Mouse (Mus musculus): Measurements from ENCODE around the gene Fam181a.

Gene Fam181a

DNA sequence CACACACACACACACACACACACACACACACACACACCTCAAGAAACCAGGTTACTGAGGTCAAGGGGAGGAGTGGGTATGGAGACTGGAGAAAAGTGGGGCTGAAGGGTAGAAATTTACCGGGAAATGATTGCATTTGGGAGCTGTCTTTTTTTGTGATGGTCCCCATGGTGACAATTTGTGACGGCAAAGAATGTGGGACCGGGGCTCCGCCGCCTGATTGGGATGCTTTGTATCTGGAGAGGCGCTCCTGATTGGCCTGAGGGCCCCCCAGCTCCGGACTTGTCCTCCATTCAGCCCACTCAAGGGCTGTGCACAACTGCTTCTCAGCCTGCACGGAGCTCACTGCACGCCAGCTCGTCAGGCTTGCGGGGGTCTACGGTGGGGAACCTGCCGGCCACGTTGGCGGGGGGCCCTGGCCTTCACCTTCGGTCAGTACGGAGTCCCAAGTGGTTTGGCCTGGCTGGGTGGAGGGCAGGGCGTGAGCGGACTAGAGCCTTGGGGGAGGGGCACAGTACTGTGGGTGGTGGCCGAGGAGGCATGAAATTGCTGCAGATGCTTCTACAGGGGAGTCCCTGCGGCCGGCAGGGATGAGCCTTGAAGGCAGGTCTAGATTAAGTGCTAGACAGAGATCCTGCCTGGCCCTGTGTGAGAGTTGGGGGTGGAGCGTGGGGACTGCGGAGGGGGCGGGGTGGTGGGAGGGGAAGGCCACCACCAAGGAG lies 4.0 kb downstream of the Fam181a start:
- in situ Hi-C loops (cut with MboI; ENCODE audit: low sequenced_read_pairs): no loop called here

DNA sequence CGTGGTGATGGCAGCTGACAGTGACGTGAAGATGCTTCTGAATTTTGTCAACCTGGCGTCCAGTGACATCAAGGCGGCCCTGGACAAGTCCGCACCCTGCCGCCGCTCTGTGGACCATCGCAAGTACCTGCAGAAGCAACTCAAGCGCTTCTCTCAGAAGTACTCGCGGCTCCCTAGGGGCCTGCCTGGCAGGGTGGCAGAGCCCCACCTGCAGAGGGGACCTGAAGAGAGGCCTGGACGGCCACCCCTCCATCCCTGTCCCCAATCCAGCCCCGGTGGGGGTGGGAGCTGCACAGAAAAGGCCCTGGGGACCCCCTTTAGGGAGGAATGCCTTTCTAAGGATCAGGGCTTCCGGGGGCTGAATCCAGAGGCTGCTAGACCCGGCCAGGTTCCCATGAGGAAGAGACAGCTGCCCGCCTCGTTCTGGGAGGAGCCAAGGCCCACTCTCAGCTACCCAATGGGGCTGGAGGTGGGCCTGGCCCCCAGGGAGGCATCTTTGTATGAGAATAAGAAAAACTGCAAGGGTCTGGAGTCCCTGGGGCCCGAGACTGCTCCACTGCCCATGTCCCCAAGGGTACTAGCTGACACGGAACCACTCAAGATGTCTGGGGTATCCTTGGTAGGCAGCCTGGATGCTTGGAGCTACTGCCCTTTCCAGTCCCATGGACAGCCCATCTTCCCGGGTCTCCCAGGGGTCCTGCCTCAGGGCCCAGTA lies 5.2 kb downstream of the Fam181a start:
- in situ Hi-C loops (cut with MboI; ENCODE audit: low sequenced_read_pairs): no loop called here

DNA sequence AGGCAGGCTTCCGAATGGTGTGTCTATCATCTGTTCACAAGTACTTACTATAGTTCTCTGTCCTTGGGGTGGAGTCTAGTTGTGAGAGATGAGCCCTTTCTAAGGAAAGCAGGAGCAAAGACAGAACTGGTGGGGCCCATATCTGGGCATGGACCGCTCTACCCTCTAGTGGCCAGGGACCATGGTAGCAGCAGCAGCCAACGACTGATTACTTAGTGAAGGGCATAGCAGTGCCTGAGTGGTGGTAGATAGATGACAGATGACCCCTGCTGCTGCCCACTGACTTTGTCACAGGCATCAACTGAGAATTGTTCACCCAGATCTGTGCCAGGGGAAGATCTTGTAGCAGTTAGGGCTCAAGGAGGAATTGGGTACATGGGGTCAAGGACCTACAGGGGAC lies 12.0 kb downstream of the Fam181a start:
- in situ Hi-C loops (cut with MboI; ENCODE audit: low sequenced_read_pairs): no loop called here

DNA sequence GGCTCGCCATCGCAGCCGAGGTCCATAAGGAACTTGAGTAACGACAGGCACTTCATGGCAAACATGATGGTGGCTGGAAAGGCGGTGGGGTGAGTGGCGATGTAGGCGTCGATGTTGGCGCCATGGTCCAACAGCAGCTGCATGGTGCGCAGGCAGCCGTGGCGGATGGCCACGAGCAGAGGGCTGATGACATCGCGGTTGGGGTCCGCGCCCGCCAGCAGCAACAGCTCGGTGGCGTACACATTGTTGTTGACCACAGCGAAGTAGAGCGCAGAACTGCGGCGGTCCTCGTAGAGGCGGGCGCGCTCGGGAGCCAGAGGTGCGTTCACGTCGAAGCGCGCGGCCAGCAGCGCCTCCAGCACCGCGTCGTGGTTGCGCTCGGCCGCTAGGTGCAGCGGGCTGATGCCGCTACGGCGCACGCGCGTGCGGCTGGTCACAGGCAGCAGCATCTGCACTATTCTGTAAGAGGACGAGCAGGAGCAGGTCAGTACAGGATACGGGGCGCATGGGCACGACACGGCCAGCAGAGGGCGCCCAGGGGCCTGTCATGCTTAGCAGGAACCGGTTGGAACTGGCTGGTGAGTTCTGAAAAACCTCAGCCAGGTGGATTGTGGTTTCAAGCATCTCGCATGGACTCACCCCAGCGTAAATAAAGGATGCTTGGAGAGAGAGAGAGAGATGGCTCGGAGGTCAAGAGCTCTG lies 14.5 kb downstream of the Fam181a start:
- in situ Hi-C loops (cut with MboI; ENCODE audit: low sequenced_read_pairs): no loop called here

DNA sequence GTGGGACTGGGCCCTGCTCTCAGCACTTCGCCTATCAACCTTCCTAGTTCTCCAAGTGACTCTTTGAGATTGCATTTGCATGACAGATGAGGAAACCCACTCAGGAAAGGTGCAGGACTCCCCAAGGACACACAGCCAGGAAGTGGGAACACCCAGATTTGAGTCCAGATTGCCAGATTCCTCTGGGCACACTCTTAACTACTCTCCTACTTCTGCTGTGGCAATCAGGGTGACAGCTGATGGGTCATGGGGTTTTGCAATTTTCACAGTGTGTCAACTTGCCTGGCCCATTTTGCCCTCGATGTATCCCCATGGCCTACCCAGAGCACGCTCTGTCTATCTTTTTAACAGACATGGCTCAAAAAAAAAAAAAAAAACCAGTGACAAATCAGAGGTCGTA lies 15.8 kb downstream of the Fam181a start:
- in situ Hi-C loops (cut with MboI; ENCODE audit: low sequenced_read_pairs): no loop called here

DNA sequence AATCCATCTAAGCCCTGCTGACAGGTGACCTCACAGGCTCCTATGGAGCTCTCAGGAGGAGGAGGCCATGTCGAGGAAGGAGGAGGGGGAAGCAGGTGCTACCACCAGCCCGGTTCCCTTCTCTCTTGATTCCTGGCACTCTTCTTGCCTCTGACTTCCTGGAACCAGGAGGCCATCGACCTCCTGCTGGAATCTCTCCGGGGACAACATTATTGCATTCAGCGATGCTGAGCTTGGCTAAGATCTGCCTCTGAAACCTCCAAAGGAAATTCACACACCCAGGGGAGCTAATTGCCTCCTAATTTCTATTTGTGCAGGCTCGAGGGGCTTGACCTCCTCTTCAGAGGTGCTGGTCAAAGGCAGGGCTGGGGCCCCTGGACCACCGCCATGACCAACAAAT lies 16.3 kb downstream of the Fam181a start:
- in situ Hi-C loops (cut with MboI; ENCODE audit: low sequenced_read_pairs): no loop called here

DNA sequence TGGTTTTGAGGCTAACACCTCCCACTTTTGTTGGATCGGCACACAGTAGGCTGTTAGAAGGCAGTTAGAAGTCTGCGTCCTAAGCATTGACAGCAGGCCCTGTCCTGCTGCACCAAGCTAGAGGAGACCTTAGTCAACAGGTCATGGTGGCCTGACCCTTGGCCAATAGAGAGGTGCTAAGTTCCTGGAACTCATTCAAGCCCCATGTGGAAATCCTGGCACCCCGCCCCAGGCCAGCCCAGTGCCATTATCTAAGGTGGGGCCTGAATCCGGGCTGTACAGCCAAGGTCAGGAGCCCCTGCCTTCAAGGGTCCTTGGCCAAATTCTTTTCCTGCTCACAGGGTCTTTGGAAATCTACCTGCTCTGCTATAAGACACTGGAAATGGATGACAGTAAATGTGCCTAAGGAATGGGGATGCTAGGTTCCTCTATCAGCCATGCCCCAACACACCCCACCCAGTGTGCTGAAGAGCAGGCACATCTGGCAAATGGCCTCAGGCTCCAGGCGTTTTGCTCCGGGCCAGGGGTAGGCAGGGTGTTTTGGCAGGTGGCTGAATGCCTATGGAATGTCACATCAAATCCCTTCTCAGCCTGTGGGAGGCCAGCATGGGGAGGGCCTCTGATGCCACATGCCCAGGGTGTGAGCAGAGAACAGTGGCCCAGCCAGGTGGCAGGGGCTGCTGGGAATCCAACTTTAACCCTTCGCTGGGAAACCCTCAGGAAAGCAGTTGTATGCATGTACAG lies 17.8 kb downstream of the Fam181a start:
- in situ Hi-C loops (cut with MboI; ENCODE audit: low sequenced_read_pairs): no loop called here

DNA sequence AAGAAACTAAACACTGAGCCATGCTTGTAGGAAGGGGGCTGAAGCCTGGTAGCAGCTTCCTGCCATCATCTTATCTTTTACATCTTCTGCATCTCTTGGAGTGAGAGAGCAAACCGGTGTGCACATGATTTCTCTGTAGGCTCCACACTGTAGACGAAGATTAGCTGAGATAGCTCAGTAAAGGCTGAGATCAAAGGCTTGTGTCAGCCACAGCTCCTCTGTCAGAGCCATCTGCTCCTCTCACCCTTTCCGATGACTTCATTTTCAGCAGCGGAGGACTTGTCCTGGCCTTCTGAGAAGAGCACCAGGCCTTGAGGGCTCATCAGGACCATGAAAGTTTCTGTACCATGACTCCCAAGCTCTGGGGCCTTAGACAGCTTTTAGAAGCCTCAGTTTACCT lies 20.7 kb downstream of the Fam181a start:
- in situ Hi-C loops (cut with MboI; ENCODE audit: low sequenced_read_pairs): no loop called here

DNA sequence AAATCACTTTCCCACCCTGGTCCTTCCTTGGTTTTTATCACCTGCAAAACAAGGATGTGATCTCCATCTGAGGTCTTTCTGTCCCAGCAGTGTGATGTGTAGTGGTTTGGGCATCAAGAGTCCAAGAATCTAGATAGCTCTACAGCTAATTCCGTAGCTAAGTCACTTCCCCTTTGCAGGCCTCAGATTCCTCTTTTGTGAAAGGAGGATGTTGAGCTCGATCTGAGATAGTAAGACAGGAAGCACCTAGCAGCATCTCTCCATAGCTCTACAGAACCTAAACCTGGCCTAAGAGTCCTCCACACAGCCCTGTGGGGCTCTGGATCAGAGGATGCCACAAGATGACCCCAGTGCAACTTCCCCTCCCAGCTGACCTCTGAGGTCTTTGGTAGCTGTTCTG lies 22.1 kb downstream of the Fam181a start:
- in situ Hi-C loops (cut with MboI; ENCODE audit: low sequenced_read_pairs): no loop called here

DNA sequence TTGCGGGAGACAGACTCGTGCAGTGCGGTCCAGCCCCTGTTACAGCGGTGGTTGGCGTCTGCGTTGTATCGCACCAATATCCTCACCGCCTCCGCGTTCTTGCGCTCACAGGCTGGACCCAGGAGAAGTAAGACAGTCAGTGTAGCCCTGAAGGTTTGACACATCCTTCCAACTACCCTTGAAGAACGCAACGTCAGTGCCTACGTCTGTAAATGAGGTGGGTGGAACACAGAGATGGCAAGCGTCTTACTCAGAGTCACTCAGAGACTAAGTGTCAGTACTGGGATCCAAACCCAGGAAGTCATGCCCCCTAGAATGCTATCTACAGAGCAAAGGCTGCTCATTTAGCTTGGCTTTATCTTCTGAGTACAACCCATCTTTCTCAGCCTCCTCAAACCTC lies 22.7 kb downstream of the Fam181a start:
- in situ Hi-C loops (cut with MboI; ENCODE audit: low sequenced_read_pairs): no loop called here

DNA sequence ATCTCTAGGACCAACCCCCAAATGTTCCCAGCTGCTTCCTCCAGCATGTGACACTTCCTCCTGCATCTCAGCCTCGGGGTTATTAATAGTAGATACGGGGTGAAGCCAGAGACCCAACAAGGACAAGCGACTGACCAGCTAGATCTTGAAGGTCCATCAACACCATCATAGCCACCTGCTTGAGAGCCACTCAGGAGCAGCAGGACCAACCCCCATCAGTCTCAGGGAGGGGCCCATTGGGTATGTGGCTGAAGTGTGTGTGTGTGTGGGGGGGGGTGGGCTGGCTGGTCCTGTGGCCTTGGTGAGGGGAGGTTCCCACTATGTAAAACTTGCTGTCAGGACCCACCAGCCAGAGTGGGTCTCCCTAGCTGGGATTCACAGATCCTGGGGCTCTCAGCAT lies 26.0 kb downstream of the Fam181a start:
- in situ Hi-C loops (cut with MboI; ENCODE audit: low sequenced_read_pairs): no loop called here

DNA sequence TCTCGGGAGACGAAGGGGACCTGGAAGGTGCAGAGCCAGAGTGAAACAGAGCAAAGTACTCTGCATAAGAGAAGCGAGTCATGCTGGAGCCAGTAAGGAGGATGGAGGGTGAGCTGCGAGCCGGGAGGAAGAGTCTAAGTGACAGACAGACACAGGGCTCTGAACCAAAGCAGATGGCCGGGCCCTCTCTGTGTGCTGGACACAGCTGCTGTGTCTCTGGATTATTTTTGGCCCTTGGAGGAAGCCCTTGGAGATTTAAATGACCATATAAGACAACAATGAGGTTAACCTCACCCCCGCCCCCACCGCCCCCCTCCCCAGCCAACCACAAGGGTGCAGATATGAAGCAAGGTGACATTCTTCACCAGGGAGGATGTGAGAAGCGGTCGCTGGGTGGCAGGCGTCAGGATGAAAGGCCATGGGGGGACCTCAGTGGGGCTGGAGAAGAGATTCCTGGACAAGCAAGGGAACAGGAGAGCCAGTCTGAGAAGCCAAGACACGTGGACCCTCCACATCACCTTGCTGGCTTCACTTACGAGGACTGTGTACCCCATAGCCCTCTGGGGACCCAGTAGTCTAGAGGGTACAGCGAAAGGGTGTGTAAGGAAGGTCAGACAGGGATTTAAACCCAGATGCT lies 27.5 kb downstream of the Fam181a start:
- in situ Hi-C loops (cut with MboI; ENCODE audit: low sequenced_read_pairs): no loop called here

DNA sequence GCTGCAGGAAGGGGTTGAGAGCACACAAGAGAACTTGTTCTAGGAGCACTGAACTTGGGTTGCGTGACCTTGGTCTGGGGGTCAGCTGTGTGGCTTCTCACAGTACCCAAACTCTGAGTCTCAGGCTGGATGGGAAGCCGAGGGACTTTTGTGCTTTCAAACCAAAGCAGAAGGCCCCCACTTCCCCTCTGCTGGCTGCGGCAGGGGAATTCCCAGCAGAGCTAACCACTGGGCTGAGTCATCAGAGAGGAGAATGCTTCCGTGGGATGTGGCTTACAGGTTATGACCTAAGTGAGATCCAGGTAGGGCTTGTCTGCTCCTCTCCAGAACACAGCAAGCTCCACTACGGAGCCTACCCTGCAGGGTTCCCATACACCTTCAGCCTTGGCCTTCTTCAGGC lies 30.4 kb downstream of the Fam181a start:
- in situ Hi-C loops (cut with MboI; ENCODE audit: low sequenced_read_pairs): no loop called here

DNA sequence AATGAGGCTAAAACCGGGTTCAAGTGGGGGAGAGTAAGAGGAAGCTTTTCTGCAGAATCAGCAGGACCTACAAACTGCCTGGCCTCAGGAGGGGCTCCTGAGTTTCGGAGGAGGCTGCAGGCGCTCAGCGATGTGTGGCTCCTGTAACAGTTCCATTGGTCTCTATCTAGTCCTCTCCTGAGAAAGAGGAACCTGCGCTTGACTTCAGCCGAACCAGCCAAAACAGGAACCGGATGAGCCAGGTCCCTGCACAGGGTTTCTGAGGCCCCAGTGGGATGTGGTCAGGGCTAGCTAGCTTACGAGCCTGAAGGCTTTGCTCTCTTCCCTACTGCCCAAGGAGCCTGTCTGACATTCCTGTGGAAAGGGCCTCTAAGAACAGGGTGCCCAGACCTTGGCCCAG lies 32.7 kb downstream of the Fam181a start:
- in situ Hi-C loops (cut with MboI; ENCODE audit: low sequenced_read_pairs): no loop called here

DNA sequence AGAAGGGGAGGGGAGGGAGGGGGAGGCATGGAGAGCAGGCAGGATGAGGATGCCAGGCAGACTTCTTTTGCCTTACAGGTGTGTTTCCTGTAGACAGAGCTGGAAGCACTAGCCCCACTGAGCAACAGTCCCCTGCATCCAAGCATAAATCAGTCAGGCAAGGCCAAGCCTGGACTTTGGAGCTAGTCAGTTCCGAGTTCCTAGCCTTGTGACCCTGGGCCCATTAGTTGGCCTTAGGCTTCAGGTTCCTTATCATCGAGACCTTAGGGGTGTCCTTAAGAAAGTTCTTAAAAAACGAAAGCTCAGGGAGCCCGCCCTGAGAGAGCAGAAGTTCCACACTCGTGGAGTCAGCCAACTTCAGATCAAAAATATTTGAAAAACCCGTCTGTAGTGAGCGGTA lies 34.2 kb downstream of the Fam181a start:
- in situ Hi-C loops (cut with MboI; ENCODE audit: low sequenced_read_pairs): no loop called here

DNA sequence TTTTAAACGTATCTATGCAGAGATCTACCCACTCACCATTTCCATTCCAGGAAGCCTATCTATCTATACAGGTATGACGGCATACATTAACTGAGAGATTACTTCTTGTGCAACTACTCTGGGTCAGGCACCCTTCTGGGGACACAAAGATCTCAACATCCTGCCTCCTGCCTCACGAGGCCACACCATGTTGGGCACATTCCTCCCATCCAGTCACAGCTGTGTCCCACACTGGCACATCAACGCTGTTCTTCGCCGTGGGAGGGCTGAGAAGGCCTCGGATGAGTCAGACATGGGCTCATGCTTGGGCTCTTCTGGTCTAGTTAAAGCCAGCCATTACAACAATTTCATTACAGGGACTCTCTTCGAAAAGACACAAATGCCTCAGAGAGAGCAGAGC lies 36.2 kb downstream of the Fam181a start:
- in situ Hi-C loops (cut with MboI; ENCODE audit: low sequenced_read_pairs): no loop called here

DNA sequence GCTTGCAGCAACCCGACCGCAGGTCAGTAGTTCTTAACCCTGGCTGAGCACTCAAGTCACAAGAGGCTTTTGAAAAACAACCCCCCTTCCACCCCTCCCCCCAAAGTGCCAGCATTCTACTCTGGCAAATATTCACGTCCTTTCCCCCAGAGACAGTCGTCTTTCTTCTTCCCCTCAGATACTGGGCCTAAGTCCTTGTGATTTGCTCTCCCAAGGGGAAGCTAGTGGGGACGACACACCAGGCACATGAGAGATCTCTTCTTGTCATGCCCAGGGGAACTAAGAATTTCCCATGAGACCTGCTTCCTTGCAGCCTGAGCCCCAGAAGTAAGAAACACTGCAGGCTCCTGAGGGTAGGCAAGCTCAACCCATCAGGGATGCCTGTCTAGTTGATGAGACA lies 36.6 kb downstream of the Fam181a start:
- in situ Hi-C loops (cut with MboI; ENCODE audit: low sequenced_read_pairs): no loop called here

DNA sequence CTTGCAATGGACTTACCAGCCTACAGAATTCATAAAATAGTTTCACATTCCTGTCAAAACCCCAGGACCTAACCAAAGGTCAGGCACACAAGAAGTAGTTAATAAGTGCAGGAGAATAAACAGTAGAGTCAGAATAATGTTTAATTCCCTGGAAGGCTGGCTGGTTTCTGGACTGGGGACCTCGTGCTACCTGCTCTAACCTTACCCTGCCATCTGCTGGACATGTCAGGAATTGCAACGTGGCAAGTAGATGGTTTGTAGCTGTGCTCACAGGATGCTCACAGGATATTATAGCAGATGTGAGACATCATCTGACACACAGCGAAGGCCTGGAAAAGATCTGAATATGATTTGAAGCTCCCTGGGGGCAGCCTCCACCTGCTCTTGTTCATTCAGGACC lies 37.7 kb downstream of the Fam181a start:
- in situ Hi-C loops (cut with MboI; ENCODE audit: low sequenced_read_pairs): no loop called here

DNA sequence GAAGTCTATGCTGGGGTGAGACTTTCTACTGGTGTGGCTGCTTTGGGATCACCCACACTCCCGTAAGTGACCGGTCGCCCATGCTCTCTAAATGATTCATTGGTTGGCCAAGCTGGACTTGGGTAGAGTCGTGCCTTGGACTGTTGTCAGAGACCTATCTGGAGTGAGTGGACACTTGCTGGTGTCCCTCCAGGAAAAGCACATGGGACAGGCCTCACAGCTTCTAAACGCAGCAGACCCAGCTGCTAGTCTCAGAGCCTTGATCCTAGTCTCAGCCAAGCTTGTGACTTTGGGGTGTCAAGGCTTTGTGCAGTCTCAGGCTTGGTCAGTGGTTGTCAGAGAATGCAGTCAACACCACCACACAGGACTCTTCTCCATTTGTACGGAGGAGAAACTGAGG lies 42.0 kb downstream of the Fam181a start:
- in situ Hi-C loops (cut with MboI; ENCODE audit: low sequenced_read_pairs): no loop called here

DNA sequence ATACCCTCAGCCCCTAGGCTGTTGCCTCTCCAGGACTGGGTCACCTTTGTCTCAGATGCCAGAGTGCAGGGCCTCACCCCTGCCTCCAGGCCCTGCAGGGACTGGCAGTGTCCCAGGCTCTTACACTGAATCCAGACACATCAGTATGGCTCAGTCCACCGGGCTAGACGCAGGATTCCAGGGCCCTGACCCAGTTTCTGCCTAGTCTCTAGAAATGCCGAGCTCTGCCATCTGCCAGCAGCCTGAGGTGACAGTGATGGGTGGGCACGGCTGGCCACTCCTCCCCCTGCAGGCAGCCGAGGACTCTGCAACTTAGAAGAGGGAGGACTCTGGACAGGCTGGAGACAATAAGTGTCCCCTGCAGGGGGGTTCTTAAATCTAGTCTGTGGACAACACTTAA lies 42.8 kb downstream of the Fam181a start:
- in situ Hi-C loops (cut with MboI; ENCODE audit: low sequenced_read_pairs): no loop called here

Data from CH12F3 (cell line).